Mouse (Mus musculus) liver, embryonic 15.5 days (tissue): ENCODE measurements around the gene Tmed11. TPM values are rescaled to one million over a fixed set of nuclear protein-coding genes. Genes with fewer than 3 reads are reported as not detected.

Experiments used
- ATAC-seq: fragments of 200-750 bp; cut with Nextera tagmentation; 2 replicates; pipeline ENCODE4 v1.8.0; 2017; ENCODE audit warnings: moderate number of reproducible peaks, mild to moderate bottlenecking, moderate library complexity; ENCODE audit not compliant: insufficient read depth
- H3K27ac ChIP-seq: fragments of 300-500 bp; sonication (generic); replicated peaks from 2 replicates; pipeline ENCODE4 v1.5.1; 2015; ENCODE audit warnings: mild to moderate bottlenecking, inconsistent platforms
- H3K27me3 ChIP-seq: fragments of 300-500 bp; sonication (generic); 2 replicates; pipeline ENCODE4 v1.6.1; 2015; ENCODE audit warnings: mild to moderate bottlenecking, inconsistent platforms
- H3K36me3 ChIP-seq: fragments of 300-500 bp; sonication (generic); replicated peaks from 2 replicates; pipeline ENCODE4 v1.6.1; 2015; ENCODE audit warnings: moderate library complexity, mild to moderate bottlenecking, inconsistent platforms
- H3K4me1 ChIP-seq: fragments of 300-500 bp; sonication (generic); replicated peaks from 2 replicates; pipeline ENCODE4 v1.6.1; 2015; ENCODE audit warnings: inconsistent platforms
- H3K4me2 ChIP-seq: fragments of 300-500 bp; sonication (generic); 2 replicates; pipeline ENCODE4 v1.6.1; 2015; ENCODE audit warnings: moderate library complexity, mild to moderate bottlenecking, inconsistent platforms
- H3K4me3 ChIP-seq: fragments of 300-500 bp; sonication (generic); replicated peaks from 2 replicates; pipeline ENCODE4 v1.5.1; 2015; ENCODE audit warnings: mild to moderate bottlenecking, inconsistent platforms
- H3K9ac ChIP-seq: fragments of 300-500 bp; sonication (generic); 2 replicates; pipeline ENCODE4 v1.6.1; 2015; ENCODE audit warnings: moderate library complexity, mild to moderate bottlenecking, inconsistent platforms
- H3K9me3 ChIP-seq: fragments of 300-500 bp; sonication (generic); replicated peaks from 2 replicates; pipeline ENCODE4 v1.6.1; 2016; ENCODE audit warnings: inconsistent platforms
- WGBS: fragments of 180-500 bp; shearing (Covaris S2); methylation state at CpG from one replicate; pipeline ENCODE4 v1.1.7; 2015; ENCODE audit warnings: mixed read lengths; ENCODE audit not compliant: insufficient replicate concordance; 5-methylcytosine and 5-hydroxymethylcytosine counted together
- polyA plus RNA-seq: library from polyadenylated mRNA; unstranded; fragments of >200 nt; fragmentation: Nextera tagmentation; extraction: Ambion mirVana; gene quantifications from 2 replicates; pipeline ENCODE4 v1.2.1, GENCODE M21; 2015

Tmed11 gene
- polyA plus RNA-seq, 1 experiment from 2014 or later, result not detected

DNA sequence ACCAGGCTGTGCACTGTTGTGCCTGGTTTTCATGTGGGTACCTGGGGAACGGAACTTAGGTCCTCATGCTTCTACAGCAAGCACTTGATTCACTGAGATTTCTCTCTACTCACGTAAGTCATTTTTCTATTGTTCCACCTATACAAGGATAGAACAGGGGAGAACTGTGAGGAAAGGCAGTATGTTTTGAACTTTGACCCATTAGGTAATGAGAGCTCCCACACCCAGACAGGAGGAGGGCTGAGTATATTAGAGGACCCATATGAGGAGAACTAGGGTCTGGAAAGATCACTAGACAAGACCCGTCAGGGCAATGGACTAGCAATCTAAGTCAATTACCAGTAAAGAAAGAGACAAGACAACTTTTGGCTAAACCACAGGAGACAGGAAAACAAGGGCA lies 50.5 kb downstream of the Tmed11 start:
- H3K36me3 ChIP-seq, result no peaks in the 10 kb centered on the region
- H3K27ac ChIP-seq, result no peak overlapping the region
- H3K4me2 ChIP-seq, result no peak overlapping the region
- no peak overlapping the region for H3K9ac ChIP-seq
- no peak for ATAC-seq
- no peak overlapping the region for H3K4me3 ChIP-seq
- H3K9me3 ChIP-seq, result no peaks in the 10 kb centered on the region
- WGBS, result 56% methylated on average over 3 of the region's 3 CpGs
- peaks cover 8% of the 10 kb centered on the region for H3K4me1 ChIP-seq
- 0 out of 2 replicates have a peak, but pooled peaks cover 3% of the 10 kb centered on the region for H3K27me3 ChIP-seq

DNA sequence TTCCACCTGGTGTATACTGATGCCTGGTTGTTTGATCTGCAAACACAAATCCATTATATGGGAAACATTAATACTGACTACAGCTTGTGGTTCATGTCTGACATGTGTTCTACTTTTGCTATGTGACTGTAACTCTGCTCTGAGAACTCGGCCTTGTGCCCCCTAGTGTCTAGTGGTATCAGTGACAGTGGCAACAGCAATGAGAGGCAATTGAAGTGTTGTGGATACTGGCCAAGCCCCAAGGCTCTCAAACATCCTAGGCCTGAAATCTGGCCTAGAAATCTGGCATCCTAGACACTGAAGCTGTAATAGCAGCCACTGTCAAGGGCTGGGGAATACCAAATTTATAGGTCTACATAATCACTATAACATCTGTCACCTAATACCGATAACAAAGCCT lies 51.3 kb downstream of the Tmed11 start:
- Histone ChIP-seq H3K4me1 (0 out of 2 replicates have a peak, but pooled peaks cover 3% of the 10 kb centered on the region), H3K9ac (no peak overlapping the region), H3K9me3 (no peaks in the 10 kb centered on the region), H3K4me2 (no peak overlapping the region), H3K36me3 (no peaks in the 10 kb centered on the region), H3K27me3 (0 out of 2 replicates have a peak, but pooled peaks cover 3% of the 10 kb centered on the region), H3K27ac (no peak overlapping the region), H3K4me3 (no peak overlapping the region)
- ATAC-seq, result no peak
- WGBS, result 47% methylated on average over 2 of the region's 2 CpGs

DNA sequence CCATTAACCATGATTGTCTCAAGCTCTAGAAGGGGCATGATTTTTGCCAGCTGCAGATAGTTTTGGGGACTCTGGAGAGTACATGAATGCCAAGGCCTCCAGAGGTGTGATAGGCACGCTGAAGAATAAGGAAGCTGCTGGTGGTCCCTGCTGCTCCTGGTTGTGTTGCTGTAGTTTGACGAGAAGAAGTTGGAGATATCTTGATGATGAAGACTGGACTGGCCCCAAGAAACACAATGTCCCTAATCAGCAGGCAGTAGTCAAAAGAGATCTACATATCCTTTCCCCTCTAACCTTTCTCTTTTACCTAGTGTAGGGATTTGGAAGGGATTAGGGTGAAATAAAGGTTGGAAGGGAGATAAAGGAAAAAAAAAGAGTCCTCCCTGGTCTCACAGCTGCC lies 52.6 kb downstream of the Tmed11 start:
- Histone ChIP-seq H3K27ac (no peak overlapping the region), H3K9me3 (no peaks in the 10 kb centered on the region), H3K4me3 (no peak overlapping the region), H3K9ac (no peak overlapping the region), H3K4me1 (no peaks in the 10 kb centered on the region), H3K27me3 (0 out of 2 replicates have a peak, but pooled peaks cover 3% of the 10 kb centered on the region), H3K4me2 (no peak overlapping the region), H3K36me3 (no peaks in the 10 kb centered on the region)
- 46% methylated on average over 2 of the region's 2 CpGs for WGBS
- ATAC-seq, result no peak

DNA sequence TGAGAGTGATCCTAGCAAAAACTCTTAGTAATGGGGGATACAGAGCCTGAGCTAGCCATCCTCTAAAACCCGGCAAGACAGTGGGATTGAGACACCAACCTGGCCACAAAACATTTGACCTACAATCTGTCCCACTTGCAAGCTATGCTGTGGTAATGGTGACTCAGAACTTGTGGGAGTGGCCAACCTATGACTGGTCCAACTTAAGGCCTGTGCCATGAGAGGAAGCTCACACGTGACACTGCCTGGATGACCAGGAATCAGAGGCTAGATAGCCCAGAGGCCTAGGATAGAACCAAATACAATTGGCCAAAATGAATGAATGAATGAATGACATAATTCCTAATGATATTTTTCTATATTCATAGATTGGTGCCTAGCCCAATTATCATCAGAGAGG lies 53.3 kb downstream of the Tmed11 start:
- WGBS, result 53% methylated on average over 2 of the region's 2 CpGs
- Histone ChIP-seq H3K4me3 (no peak overlapping the region), H3K4me1 (no peaks in the 10 kb centered on the region), H3K36me3 (no peaks in the 10 kb centered on the region), H3K4me2 (no peak overlapping the region), H3K27ac (no peak overlapping the region), H3K27me3 (0 out of 2 replicates have a peak, but pooled peaks cover 3% of the 10 kb centered on the region), H3K9ac (no peak overlapping the region), H3K9me3 (no peaks in the 10 kb centered on the region)
- no peak for ATAC-seq

DNA sequence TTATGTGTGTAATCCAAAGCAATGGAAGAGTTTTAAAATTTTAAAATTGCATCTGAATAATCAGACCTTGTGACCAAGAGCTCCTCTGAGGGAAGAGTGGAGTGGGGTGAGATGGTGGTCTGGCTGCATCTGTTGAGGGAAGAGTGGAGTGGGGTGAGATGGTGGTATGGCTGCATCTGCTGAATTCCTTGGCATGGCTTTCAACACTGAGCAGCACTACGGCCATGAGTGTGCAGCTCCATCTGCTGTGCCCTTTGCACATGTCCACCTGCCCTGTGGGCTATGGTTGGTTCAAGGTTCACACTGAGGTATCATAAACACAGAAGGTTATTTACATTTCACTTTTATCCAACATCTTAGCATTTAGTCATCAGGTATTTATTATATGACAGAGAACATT lies 67.7 kb downstream of the Tmed11 start:
- Histone ChIP-seq H3K27me3 (peaks cover 3% of the 10 kb centered on the region; the same call in 1 of the 2 replicates), H3K27ac (no peak overlapping the region), H3K36me3 (no peaks in the 10 kb centered on the region), H3K4me3 (no peak overlapping the region), H3K4me1 (0 out of 2 replicates have a peak, but pooled peaks cover 6% of the 10 kb centered on the region), H3K4me2 (no peak overlapping the region), H3K9me3 (no peaks in the 10 kb centered on the region), H3K9ac (no peak overlapping the region)
- WGBS, result 54% methylated on average over 1 of the region's 1 CpGs
- no peak for ATAC-seq

Other genes with a start within 250 kb of the Tmed11 start
- gene Cplx1, start 245.3 kb downstream of the Tmed11 start, polyA plus RNA-seq, result 0.08 TPM in 1 of 2 replicates, not detected in the other
- 26.6 and 26.8 TPM in 2 replicates for gene Gak, start 165.6 kb downstream of the Tmed11 start, polyA plus RNA-seq
- gene Tmem175, start 165.6 kb downstream of the Tmed11 start, polyA plus RNA-seq, result 10.5 and 11.9 TPM in 2 replicates
- 4.2 and 5.8 TPM in 2 replicates for gene Idua, start 135.0 kb downstream of the Tmed11 start, polyA plus RNA-seq
- gene Dgkq, start 125.7 kb downstream of the Tmed11 start, polyA plus RNA-seq, result 2.7 and 3.1 TPM in 2 replicates
- 18.6 and 22.2 TPM in 2 replicates for gene Slc26a1, start 119.8 kb downstream of the Tmed11 start, polyA plus RNA-seq
- gene Fgfrl1, start 103.0 kb downstream of the Tmed11 start, polyA plus RNA-seq, result 9.2 and 9.6 TPM in 2 replicates
- 3.4 and 3.5 TPM in 2 replicates for gene Rnf212, start 20.4 kb downstream of the Tmed11 start, polyA plus RNA-seq
- not detected in 2 replicates for gene Vmn2r8, start 13.5 kb upstream of the Tmed11 start, polyA plus RNA-seq
- gene Vmn2r9, start 57.2 kb upstream of the Tmed11 start, polyA plus RNA-seq, result not detected in 2 replicates
- not detected in 2 replicates for gene Vmn2r10, start 211.2 kb upstream of the Tmed11 start, polyA plus RNA-seq